Mouse (Mus musculus): ENCODE data around the gene Dffa.

Gene Dffa

DNA sequence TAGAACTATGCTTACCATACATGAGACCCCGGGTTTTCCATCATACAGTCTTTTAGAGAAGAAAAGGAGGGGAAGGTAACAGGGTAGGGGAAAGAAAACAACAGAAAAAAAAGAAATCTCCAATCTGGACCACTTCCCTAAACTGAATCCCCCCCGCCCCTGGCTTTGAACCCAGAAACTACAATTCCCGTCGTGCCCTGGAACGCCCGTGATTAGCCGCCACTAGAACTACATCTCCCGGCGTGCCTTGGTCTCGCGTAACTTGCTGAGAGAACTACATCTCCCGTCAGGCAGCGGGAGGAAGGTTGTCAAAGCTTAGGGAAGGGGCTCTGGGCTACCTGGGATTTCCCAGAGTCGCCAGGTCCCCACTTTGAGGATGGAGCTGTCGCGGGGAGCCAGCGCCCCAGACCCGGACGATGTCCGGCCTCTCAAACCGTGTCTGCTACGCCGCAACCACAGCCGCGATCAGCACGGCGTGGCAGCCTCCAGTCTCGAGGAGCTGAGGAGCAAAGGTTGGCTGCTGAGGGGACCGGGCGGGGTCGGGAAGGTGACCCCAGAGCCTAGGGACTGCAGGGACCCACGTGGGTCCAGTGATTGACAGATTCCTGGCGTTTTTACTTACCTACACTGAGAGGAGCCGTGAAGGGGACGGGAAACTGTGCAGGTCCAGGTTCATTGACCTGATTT, at the start of gene Dffa:
Dffa (plus strand) TSS at position 272 of the 687 bp plus-strand sequence.
- DNase-seq, result peak; percentile 95

DNA sequence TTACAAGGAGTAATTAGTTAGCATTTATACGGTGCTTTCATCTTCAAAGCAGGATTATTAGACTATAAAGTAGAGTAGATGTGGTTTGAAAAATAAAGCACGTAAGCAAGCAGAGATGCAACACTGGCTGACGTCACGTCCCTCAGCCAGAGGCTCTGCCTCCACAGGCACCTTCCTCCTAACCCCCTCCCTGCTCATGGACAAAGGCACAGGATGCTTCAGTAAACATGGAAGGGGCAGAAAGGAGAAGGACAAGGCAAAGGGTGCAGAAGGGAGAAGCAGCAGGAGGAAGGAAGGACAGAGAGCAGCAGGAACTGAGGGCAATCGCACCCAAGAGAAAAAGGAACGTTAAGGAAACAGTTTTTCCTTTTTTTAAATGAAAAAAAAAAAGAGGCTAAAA, 48.1 kb upstream of the Dffa start:
- no peak for DNase-seq

- no peak for DNase-seq
Measured at GRCm38 (mm10) chr4:149056957-149057356, 47.0 kb upstream of the Dffa start.

DNA sequence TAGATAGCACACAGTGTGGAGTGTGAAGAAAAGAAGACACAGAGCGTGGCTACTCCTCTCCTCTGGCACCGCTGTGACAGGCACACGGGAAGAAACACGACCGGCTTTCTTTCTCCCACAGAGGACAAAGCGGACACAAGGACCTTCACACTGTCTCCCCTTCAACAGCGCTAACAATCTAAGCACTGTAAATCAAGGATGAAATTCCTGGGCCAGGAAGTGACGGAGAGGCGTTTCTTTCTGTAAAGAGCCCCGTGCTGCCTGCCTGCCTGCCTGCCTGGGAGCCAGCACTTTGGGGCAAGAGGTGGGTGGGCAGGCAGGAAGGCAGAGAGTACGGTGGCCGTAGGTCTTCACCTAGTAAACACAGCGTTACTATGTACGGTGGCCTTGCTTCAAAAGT, 46.5 kb upstream of the Dffa start:
- DNase-seq, result no peak

GRCm38 (mm10) chr4:149058298-149058697, 45.6 kb upstream of the Dffa start:
- DNase-seq, result no peak

GRCm38 (mm10) chr4:149059713-149060112, 44.2 kb upstream of the Dffa start:
- no peak for DNase-seq

- peak; percentile 69 for DNase-seq
Measured at GRCm38 (mm10) chr4:149060621-149061431, 43.1 kb upstream of the Dffa start.

DNA sequence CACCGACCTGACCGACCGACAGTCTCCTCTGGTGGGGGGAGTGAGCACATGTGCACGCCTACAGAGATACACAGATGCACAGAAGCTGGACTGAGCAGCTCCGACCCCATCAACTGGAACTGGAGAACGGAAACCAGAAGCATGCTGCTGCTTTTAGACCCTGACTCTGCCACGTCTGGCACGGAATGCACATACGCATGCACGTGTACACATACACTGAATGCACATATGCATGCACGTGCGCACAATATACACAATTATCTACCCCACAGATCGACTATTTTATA, 42.6 kb upstream of the Dffa start:
- DNase-seq, result no peak

- DNase-seq, result no peak
Measured at GRCm38 (mm10) chr4:149062406-149063318, 41.3 kb upstream of the Dffa start.

DNA sequence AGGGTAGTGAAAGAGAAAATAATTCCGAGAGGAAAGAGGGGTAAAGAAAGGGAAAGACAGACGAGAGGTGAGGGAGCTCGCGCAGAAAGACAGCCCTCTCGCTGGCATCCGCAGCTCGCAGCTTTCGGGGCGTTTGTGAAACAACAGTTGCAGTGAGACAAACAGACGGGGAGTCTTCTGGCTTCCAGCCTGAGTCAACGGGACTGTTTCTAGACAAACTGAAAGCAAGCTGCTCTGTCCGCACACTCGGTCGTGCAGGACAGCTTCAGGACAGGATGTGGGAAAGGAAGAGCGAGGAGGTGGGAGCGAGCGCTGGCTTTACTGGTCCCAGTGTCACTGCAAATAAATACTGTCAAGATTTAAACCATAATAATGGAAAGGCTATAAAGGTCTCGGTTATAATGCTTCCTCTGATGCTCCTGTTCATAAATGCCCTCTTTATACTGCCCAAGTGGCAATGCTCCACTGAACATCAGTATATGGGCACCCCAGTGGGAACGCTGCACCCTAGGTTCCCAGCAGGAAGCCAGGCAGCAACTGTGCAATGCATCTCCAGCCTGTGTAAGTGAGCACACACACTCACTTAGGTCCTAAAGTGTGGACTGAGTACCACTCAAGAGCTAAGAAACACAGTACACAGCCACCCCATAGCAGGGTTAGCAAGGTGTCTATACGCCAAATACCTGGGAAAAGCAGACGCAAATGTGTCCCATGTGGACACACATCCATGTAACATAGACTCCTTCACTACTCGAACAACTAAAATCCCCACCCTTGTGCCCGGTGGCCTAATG, 39.7 kb upstream of the Dffa start:
- no peak for DNase-seq

DNA sequence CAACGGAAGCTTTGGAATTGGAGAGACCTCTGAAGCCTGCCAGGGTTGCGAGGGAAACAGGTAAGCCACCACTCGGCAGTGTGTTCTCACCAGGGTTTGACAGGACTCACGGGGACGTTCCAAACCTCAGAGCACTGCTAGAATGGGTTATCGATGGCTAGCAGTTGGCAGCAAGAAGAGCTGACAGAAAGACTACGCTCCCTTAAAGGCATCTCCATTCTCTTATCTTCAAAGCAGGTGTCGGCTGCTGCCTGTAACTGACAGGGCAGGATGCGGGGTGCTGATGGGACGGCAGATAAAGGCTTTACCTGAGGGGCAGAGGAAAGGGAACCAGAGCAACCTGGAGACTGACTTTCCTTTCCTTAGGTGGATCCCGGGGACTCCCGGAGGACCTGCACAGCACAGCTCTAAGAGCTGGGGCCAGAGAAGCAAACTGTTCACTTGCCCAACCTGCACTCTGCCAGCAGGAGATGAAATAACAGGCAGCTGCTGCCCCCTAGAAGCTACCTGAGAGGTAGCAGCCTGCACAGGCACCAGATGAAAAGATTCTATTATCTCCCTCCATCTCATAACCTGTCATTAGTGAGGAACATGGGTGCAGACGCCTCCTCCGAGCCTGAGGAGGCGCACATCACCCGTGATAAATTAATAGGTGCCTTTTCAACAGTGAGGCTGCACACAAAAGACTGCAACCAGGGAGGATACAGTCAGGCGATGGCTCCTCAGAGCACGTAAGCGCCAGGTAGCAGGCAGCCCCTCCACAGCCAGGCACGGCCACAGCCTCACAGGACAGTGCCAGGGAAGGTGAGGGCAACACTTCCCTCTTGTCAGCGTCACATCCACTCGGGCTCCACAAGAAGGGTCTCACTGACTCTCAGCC, 37.0 kb upstream of the Dffa start:
- DNase-seq, result peak; percentile 58

GRCm38 (mm10) chr4:149075073-149075472, 28.9 kb upstream of the Dffa start:
- DNase-seq, result no peak

GRCm38 (mm10) chr4:149075871-149076575, 27.9 kb upstream of the Dffa start:
- DNase-seq, result peak; percentile 89

DNA sequence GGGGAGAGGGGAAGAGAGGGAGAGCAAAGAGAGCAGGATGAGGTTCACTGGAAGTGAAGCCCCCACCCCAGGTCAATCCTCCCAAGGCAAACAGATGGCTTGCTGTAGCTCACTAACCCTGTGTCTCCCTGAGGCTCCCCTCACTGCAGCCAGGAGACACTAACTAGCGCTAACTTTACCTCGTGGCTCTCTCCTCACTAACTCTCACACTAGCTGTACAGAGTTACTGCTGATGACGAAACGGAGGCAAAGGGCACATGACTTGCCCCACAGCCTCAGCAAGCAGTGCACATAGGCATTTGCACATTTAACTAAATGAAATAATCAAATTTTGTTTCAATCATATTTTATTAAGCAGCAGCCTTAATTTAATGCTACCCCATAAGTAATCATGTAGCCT, 25.7 kb upstream of the Dffa start:
- DNase-seq, result no peak

DNA sequence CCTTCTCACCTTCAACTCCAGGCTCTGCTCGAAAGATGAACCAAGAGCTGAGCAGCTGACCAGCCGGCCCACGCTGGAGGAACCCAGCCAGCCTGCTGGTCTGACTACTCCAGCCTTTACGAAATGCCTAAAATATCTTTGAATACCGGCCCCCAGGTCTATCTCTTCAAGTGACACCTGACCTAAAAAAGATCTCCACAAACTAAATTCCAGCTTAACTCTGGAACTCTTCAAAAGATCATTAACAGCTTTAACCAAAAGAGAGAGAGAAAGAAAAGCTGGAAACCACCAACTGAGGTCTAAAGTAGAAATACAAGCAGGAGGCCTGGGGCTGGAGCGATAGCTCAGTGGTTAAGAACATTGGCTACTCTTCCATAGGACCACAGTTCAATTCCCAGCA, 24.3 kb upstream of the Dffa start:
- DNase-seq, result no peak

GRCm38 (mm10) chr4:149080111-149080510, 23.8 kb upstream of the Dffa start:
- DNase-seq, result no peak

GRCm38 (mm10) chr4:149081528-149081927, 22.4 kb upstream of the Dffa start:
- DNase-seq, result peak; percentile 39

GRCm38 (mm10) chr4:149085381-149085780, 18.6 kb upstream of the Dffa start:
- DNase-seq, result no peak

- no peak for DNase-seq
Measured at GRCm38 (mm10) chr4:149091364-149091763, 12.6 kb upstream of the Dffa start.

GRCm38 (mm10) chr4:149097956-149098355, 6.0 kb upstream of the Dffa start:
- DNase-seq, result no peak

- DNase-seq, result no peak
Measured at GRCm38 (mm10) chr4:149098571-149098970, 5.4 kb upstream of the Dffa start.

All from retina, postnatal 1 day (tissue).